Mouse (Mus musculus) thymus, postnatal 0 days (tissue): Measurements from ENCODE around the gene Eif4b. TPM values are rescaled to one million over a fixed set of nuclear protein-coding genes. Genes with fewer than 3 reads are reported as not detected.

Experiments used
- DNase-seq: peaks from one replicate; pipeline ENCODE4 v3.0.0-alpha.2; 2015; ENCODE audit warnings: low spot score
- polyA plus RNA-seq: library from polyadenylated mRNA; unstranded; fragments of >200 nt; fragmentation: Nextera tagmentation; extraction: Ambion mirVana; gene quantifications from 2 replicates; pipeline ENCODE4 v1.2.1, GENCODE M21; 2015

Eif4b gene
- polyA plus RNA-seq, 1 experiment from 2014 or later: 93.3 TPM

DNA sequence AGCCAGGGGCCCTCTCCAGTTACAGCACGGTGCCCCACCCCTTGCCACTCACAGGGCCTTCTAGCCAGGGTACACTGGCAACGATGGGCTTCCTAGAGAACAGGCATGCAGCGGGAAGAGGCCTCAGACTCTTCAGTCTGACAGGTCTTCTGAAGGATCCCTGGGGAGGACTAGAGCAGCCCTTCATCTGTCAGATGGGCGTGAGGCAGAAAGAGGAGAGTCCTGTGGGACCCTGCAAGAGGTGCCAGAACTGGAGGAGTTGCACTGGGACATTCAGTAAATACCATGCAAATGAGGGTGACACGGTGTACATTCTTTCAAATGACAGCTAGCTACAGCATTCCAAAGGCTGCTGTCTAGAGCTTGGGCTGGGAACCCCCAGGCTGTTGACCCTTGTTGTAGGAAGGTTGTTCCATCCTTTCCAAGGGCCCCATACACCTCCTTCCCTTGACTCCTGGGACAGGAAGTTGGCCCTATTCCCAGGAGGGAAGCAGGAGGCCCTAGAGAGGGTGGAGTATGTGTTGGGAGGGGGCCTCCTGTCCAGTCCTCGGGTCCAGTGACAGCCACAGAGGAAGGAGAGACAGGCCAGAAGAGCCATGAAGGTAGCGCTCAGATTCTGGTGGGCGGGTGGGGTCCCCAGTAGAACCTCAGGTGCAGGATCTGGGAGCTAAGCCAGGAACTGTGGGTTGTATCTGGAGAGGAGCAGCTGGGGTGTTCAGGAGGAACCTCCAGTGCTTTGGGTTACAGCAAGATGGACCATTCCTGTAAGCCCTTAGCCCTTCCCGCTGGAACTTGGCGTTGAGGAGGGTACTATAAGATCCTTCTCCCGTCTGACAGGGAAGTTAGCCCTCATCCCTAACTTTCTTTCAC, 28.3 kb downstream of the Eif4b start:
- no peak for DNase-seq

DNA sequence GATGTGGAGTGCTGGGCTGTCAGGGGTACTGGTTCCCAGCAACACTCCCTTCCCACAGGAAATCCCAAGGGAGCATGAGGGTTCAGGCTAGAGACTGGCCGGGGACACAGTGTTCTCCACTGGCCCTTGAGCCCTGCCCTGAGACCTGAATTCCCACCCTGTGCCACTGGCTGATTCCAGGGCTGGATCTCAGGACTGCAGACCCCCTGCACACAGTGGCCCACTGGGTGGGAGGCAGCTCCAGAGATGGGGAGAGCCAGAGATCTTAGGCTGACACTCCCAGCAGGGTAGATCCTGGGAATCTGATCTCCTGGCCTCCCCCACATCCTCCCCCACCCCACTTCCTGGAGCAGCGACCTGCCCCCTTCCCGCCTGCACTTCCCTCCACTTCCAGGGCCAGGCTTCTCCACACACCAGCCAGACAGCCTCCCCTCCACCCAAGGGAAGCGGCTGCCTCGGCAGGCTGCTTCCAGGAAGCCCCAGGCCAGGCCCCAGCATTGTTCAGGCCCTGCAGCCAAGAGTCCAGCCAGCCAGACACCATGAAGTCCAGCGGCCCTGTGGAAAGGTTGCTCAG, 29.1 kb downstream of the Eif4b start:
- DNase-seq: no peak

DNA sequence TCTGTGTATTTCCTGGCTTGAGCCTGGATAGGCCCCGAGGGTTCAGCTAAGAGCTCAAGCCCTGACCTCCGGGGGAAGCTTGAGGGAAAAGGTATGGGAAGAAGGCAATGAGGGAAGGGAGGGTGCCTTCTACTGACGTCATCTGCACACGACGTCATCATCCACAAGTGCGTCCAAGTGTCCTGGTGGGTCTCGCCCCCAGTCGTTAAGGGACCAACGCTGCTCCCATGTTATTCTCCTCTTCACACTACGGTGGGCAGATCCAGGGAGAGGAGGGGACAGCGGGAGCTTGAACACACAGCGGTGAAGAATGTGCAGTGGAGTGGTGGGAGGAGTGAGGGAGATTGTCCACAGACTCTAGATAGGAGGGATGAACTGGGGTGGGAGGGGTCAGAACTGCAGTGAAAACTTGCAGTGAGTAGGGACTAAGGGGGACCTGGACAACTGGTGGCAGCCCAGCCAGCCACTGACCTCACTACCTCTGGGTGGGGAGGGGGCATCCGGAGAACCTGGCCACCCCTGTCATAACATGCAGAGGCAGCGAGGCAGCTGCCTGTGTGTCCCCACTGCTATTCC, 29.9 kb downstream of the Eif4b start:
- DNase-seq: no peak

DNA sequence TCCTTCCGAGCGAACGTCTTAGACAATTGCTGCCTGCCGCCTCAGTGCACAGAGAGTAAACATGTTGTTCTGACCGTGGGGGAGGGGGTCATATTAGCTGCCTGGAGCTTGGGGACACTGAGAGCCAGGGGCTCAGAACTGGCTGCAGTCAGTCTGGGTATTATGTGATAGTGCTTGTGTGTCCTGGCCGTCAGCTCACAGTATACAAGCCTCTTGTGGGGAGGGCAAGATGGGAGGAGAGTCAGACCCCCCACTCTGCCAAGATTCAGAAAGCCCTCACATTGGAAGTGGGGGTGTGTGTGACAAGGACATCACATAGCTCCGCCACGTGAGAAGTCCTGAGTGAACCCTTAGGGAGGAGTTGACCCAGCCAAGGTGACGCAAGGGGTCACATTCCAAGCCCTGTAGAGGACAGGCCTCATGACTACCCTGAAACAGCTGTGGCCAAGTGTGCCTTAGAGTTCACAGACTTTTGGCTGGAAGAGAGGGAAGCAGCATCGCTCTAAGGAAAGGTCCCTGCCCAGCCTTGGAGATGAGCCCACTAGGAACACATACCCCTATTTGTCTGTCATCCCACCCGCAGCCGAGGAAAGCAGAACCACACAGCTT, 30.5 kb downstream of the Eif4b start:
- no peak for DNase-seq

DNA sequence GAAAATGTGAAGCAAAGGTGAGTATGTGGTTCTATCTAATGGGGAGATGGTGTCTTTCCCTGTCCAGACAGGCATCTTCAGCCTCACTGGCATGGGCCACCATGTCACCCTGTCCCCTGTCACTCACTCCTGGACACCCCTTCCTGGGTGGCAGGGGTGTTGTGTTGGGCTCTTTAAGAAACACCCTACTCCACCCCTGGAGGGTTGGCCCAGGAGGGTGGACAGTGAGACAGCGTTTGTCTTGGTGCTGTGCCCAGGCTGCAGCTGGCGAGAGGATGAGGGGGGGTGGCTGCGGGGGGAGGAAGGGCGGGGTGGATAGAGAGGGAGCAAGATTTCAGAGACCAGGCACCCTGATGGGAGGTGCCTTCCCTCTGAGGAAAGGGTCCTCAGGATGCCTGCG, 31.8 kb downstream of the Eif4b start:
- no peak for DNase-seq

DNA sequence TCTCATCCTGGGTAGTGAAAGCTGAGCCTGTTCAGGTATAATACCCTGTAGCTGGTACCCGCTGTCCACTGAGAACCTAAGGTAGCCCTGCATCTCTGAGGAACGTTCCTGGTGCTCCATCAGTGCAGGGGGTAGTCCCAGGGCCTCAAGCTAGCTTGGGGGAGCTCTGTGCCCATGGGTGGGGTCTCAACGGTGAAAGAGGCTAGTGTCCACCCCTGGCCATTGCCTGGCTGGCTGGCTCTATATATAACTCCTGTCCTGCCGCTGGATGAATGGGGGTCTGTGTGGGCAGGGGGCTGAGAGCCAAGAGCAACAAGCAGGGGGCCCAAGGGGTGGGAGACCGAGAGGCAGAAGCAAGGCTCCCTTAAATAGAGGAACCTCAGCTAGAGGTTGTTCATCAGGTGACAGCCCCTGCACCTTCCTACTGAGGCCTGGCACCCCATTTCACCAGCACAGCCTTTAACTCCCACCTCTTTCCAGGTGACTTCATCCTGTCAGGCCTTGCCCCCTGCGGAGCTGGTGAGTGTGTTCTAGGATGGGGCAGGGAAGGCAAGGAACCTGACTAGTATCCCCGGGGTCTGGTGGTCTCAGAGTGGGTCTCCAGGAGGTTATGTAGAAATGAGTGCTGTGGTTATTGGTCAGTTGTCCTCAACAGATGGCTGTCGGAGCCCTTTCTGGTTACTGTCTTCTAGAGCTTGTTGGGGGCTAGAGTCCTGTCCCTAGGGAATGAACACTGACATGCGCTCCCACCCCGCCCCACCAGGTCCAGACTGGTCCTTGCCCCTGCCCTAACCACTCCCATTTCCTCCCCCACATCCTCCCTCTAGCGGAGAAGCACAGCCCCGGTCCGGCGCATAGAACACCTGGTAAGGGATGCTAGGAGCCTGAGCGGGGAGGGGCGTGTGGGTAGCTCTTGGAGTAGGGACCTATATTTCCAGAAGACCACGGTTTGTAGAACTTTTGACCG, 32.5 kb downstream of the Eif4b start:
- DNase-seq: peak; percentile 58

DNA sequence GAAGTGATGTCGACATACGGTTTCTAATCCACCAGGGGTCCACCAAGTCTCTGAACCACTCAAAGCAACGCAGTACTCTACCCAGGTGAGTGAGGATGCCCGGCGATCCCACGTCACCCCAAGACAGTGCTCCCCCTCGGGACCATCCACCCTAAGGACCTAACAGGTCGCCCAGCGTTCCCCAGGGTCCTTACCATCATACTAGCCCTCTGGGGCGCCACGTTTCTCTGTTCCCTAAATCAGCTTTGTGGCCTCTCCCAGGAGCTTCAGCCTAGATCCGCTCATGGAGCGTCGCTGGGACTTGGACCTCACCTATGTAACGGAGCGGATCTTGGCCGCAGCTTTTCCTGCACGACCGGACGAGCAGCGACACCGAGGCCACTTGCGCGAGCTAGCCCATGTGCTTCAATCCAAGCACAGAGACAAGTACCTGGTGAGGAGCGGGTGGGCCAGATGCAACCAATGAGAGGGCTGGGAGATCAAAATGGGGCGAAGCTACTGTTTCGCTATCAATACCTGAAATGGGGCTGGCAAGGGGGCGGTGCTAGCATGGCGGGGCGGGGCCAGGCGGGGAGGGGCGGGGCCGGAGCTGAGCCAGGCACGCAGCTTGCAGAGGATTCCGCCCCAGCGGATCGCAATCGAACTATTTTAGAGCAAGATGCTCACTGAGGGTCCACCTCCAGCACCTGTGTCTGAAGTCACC, 33.3 kb downstream of the Eif4b start:
- DNase-seq: peak; percentile 28

DNA sequence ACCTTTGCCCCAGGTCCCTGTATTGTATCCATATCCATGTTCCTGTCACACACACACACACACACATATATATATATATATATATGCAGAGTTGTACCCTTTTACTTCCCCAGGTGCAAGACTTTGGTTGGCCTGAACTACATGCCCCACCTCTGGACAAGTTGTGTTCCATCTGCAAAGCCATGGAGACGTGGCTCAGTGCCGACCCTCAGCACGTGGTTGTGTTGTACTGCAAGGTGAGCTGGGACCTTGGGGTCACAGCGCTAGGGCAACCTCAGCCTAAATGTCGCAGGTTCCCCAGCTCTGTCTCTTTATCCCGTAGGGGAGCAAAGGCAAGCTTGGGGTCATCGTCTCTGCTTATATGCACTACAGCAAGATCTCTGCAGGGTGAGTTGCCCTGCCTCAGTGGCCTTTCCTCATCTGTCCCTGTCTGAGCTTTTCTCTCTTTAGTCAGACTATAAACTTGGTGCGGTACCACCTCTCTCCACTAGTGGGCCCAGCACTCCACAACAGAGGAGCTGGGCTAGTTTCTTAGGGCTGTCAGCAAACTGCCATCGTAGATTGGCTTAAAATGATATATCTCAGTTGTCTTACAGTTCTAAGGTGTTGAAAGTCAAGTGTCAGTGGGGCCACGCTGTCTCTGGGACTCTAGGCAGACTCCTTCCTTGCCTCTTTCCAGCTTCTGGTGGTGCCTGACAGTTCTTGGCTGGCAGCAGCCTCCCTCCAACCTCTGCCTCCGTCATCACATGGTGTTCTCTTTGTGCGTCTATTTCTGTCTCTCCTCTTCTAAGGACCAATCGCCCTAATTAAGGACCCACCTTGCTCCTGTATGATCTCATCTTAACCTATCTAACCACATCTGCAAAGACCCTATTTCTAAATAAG, 34.4 kb downstream of the Eif4b start:
- DNase-seq: peak; percentile 83

DNA sequence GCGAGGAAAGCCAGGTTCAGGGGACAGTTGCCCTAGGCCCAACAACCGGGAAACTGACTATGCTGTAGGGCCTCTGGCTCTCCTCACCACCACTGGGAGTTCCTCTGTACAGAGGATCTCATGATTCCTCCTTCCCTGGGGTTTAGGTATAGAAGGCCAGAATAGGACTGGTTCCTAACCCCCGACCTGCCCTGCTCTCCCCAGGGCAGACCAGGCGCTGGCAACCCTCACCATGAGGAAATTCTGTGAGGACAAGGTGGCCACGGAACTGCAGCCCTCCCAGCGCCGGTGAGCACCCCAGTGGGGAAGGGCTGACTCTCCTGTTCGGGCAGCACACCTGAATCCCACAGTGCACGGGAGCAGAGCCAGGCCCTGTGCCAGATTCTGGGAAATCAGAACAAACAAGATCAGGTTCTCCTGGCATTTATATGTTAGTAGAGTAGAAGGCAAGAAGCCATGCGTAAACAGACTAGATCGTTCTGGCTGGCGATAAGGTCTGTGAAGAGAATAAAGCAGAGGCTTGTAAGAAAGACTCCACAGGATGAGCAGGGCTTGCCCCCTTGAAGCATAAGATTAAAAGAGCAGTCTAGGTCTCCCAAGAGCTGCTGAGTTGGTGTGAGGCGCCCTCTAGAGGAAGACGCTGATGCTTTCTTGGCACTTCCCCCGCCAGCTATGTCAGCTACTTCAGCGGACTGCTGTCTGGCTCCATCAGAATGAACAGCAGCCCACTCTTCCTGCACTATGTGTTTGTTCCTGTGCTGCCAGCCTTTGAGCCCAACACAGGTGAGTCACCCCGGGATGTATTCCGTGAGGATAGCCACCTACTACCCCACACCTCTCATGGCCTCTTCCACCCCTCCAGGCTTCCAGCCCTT, 35.3 kb downstream of the Eif4b start:
- peak; percentile 86 for DNase-seq

DNA sequence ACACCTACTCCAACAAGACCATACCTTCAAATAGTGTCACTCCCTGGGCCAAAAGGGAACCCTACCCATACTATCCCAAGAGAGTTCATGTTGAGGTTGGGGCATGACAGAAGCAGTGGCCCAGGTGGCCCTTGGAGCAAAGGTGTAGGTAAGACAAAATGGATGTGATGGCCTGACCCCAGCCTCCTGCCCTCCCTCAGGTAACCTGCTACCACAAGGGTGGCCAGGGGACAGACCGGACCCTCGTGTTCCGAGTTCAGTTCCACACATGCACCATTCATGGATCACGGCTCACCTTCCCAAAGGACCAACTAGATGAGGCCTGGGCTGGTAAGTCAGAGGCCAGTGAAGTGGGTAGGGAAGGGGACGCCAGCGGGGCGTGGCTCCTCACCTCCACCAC, 36.7 kb downstream of the Eif4b start:
- no peak for DNase-seq

DNA sequence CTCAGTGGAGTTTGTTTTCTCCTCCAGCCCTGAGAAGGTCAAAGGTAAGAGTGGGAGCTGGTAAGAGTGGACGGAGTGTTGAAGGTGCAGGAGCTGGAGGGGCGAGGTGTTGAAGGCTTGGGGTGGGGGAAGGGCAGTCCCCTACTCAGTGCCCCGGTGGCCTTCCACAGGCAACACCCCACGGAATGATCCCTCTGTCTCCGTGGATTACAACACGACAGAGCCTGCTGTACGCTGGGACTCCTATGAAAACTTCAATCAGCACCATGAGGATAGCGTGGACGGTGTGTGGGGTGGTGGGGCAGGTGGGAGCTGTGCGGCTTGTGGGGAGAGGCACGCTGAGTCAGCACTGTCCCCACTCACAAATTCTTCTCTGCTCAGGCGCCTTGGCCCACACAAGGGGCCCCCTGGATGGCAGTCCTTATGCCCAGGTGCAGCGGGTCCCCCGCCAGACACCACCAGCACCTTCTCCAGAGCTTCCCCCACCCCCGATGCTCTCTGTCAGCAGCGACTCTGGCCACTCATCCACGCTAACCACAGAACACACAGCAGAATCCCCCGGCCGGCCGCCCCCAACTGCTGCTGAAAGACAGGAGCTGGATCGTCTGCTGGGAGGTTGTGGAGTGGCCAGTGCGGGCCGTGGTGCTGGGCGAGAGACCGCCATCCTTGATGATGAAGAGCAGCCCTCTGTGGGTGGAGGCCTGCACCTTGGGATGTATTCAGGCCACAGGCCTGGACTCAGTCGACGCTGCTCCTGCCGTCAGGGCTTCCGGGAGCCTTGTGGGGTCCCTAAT, 37.3 kb downstream of the Eif4b start:
- DNase-seq: no peak

DNA sequence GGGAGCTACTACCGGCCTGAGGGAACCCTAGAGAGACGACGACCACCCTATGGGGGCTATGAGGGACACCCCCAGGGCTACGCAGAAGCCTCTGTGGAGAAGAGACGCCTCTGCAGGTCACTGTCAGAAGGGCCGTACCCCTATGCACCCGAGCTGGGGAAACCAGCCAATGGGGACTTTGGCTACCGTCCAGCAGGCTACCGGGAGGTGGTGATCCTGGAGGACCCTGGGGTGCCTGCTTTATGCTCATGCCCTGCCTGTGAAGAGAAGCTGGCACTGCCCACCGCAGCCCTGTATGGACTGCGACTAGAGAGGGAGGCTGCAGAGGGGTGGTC, 37.9 kb downstream of the Eif4b start:
- no peak for DNase-seq

DNA sequence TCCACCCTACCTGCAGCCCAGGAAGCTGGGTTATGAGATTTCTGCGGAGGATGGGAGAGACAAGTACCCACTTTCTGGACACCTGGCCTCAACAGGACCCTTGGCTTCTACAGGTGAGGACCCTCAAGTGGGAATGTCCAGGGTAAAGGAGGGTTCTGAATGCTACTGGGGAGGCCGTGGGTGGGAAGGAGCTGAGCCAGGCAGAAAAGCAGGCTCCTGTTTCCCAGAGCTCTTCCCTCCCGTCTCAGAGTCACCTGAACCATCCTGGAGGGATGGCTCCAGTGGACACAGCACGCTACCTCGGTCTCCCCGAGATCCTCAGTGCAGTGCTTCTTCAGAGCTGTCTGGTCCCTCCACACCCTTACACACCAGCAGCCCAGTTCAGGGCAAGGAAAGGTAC, 38.6 kb downstream of the Eif4b start:
- DNase-seq: no peak

DNA sequence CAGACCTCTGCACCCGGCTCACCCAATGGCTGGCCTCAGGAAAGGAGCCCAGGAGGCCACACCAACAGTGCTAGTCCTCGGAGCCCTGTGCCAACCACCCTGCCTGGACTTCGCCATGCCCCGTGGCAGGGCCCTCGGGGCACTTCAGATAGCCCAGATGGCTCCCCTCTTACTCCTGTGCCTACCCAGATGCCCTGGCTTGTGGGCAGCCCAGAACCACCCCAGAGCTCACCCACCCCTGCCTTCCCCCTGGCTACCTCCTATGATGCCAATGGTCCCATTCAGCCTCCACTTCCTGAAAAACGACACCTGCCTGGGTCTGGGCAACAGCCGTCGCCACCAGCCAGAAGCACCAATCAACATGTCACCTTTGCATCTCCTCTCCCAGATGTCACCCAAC, 39.3 kb downstream of the Eif4b start:
- no peak for DNase-seq

DNA sequence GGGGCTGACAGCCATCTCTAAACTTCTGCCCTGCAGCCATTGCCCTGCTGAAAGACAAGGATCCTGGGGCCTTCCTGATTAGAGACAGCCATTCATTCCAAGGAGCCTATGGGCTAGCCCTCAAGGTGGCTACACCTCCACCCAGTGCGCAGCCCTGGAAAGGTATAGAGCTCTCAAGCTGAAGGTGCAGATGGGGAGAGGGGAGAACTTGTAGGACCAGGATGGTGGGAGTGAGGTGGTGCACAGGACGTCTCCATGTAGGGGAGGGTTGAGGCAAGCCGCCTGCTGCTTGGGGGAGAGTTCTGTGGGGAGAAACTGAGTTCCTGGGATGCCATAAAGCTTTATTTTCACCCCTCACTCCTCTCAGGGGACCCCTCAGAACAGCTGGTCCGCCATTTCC, 40.1 kb downstream of the Eif4b start:
- DNase-seq: no peak

DNA sequence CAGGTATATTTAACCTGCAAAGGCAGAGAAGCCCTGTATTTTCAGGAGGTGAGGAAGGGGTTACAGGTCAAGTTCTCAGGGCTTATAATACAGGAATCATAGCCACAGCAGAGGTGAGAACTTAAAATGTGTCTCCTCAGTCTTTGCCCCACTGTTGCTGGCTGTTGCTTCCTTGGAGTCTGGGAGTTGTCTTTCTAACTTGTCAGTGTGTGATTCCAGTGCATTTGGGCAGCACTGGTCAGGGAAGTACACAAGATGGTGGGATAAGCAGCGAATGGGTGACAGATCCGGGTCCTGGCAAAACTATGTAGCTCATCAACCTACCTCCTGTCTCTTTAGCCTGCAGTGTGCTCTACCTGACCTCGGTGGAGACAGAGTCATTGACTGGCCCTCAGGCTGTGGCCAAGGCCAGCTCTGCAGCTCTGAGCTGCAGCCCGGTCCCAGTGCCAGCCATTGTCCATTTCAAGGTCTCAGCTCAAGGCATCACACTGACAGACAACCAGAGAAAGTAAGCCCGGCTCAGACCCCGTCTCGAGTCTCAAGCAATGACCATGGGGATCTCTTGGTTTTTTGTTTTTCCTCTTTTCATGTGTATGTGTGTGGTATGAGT, 41.2 kb downstream of the Eif4b start:
- no peak for DNase-seq

DNA sequence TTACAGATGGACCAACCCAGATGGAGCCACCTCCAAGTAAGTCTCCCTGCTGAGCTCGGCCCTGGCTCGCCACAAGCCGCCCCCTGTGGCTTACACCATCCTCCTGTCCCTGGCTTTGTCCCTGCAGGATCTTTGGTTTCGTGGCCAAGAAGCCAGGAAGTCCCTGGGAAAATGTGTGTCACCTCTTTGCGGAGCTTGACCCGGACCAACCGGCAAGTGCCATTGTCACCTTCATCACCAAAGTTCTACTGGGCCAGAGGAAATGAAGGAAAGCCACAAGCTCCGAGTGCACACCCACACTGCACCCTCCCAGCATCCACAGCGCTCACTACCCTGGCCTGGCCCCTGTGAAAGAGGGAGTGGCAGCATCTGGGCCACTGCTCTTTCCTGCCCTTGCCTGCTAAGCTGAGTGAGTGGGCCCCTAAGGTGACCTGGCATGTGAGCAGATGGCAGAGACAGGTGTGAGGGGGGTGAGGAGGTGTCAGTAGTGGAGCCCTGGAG, 42.2 kb downstream of the Eif4b start:
- peak; percentile 55 for DNase-seq
